Mouse (Mus musculus) heart, postnatal 36 days (tissue): ENCODE data around the gene Pcdh7. TPM values are rescaled to one million over a fixed set of nuclear protein-coding genes. Genes with fewer than 3 reads are reported as not detected.
"Not testable (repeated sequence)": the region's sequence is repeated elsewhere in the genome, so short reads cannot be mapped to it uniquely, and the experiment has no call there.

Source experiments
- DNase-seq, 2 experiments: peaks; one replicate each; pipeline ENCODE4 v3.0.0; 2021 to 2022
- intact Hi-C: fragments of 180-260 bp; cut with DNase I; formaldehyde crosslinking; loops from one replicate; pipeline ENCODE4 v1.15.1; 2025
- total RNA-seq, 2 experiments: library from RNA; stranded (reverse); gene quantifications; 2 replicates each; pipeline ENCODE4 v1.2.3; 2021

Gene Pcdh7
- 100 to 1,000 TPM; 105 to 107 TPM for total RNA-seq

- intact Hi-C loops, result loop anchor here (2.0 to 5.0 kb wide), 5 partner anchors 23 to 1019 kb away; no protein-coding TSS in a partner anchor
- peak; percentile 42 to 62 for DNase-seq
Measured at GRCm38 (mm10) chr5:57717906-57718875, at the start of gene Pcdh7. Gene Pcdh7 (plus strand): TSS chr5:57717967.

GRCm38 (mm10) chr5:57676970-57677369 is 40.8 kb upstream of the Pcdh7 start:
- intact Hi-C loops, result not testable (repeated sequence)

GRCm38 (mm10) chr5:57708396-57708795 is 9.4 kb upstream of the Pcdh7 start:
- intact Hi-C loops, result no loop called here
- no peak for DNase-seq

More at GRCm38 (mm10) chr5:57676970-57677369, 40.8 kb upstream of the Pcdh7 start:
- DNase-seq, result not testable (repeated sequence)

GRCm38 (mm10) chr5:57713980-57714379 is 3.8 kb upstream of the Pcdh7 start:
- intact Hi-C loops, result loop anchor here (1.0 kb wide), 1 partner anchor 1112 kb away; no protein-coding TSS in a partner anchor
- DNase-seq, result peak; percentile 8 to 15

GRCm38 (mm10) chr5:57714621-57715523 is 2.9 kb upstream of the Pcdh7 start:
- intact Hi-C loops, result loop anchor here (1.0 to 5.0 kb wide), 4 partner anchors 57 to 1111 kb away; no protein-coding TSS in a partner anchor
- DNase-seq, result peak; percentile 38 to 60

- DNase-seq, result peak; percentile 62 to 72
- intact Hi-C loops, result loop anchor here (5.0 kb wide), 3 partner anchors 57 to 1022 kb away; no protein-coding TSS in a partner anchor
Measured at GRCm38 (mm10) chr5:57715524-57716400, 2.0 kb upstream of the Pcdh7 start.

- intact Hi-C loops, result loop anchor here (5.0 kb wide), 3 partner anchors 56 to 1021 kb away; no protein-coding TSS in a partner anchor
- DNase-seq, result peak; percentile 49 to 62
Measured at GRCm38 (mm10) chr5:57716421-57717237, 1.1 kb upstream of the Pcdh7 start.

GRCm38 (mm10) chr5:57717238-57717905 is 395 bp upstream of the Pcdh7 start:
- intact Hi-C loops, result loop anchor here (5.0 kb wide), 3 partner anchors 55 to 1020 kb away; no protein-coding TSS in a partner anchor
- peak; percentile 53 to 64 for DNase-seq

- DNase-seq, result peak in 1 of 2 experiments; percentile 61
- intact Hi-C loops, result loop anchor here (2.0 to 5.0 kb wide), 5 partner anchors 22 to 1018 kb away; no protein-coding TSS in a partner anchor
Measured at GRCm38 (mm10) chr5:57718876-57719593, 1.3 kb downstream of the Pcdh7 start.

- intact Hi-C loops, result loop anchor here (2.0 to 5.0 kb wide), 5 partner anchors 21 to 1018 kb away; no protein-coding TSS in a partner anchor
- DNase-seq, result peak; percentile 70 to 72
Measured at GRCm38 (mm10) chr5:57719594-57720185, 1.9 kb downstream of the Pcdh7 start.

GRCm38 (mm10) chr5:57720206-57720880 is 2.6 kb downstream of the Pcdh7 start:
- peak in 1 of 2 experiments; percentile 31 for DNase-seq
- intact Hi-C loops, result no loop called here

- peak in 1 of 2 experiments; percentile 12 for DNase-seq
- intact Hi-C loops, result no loop called here
Measured at GRCm38 (mm10) chr5:57721148-57721712, 3.5 kb downstream of the Pcdh7 start.

GRCm38 (mm10) chr5:57721927-57722326 is 4.2 kb downstream of the Pcdh7 start:
- intact Hi-C loops, result no loop called here
- DNase-seq, result peak in 1 of 2 experiments; percentile 8

GRCm38 (mm10) chr5:57733451-57733850 is 15.7 kb downstream of the Pcdh7 start:
- DNase-seq, result no peak
- intact Hi-C loops, result no loop called here

GRCm38 (mm10) chr5:57735723-57736122 is 18.0 kb downstream of the Pcdh7 start:
- DNase-seq, result no peak
- intact Hi-C loops, result no loop called here

- intact Hi-C loops, result loop anchor here (5.0 kb wide), 1 partner anchor 204 kb away; no protein-coding TSS in a partner anchor
- DNase-seq, result peak; percentile 47 to 54
Measured at GRCm38 (mm10) chr5:57742924-57743323, 25.2 kb downstream of the Pcdh7 start.
